Mouse (Mus musculus): ENCODE data around the gene Utp15.

GRCm38 (mm10) chr13:98241531-98242282 is 21.1 kb downstream of the Utp15 start:
- TF ChIP-seq FLI1 (IDR thresholded peaks at IDR 0.05; ENCODE audit: low read length) (no peak), GATA1 (IDR thresholded peaks at IDR 0.05; ENCODE audit: borderline replicate concordance, low read length) (no peak)
